Mouse (Mus musculus): ENCODE measurements around the gene Hydin. TPM values are rescaled to one million over a fixed set of nuclear protein-coding genes. Genes with fewer than 3 reads are reported as not detected.
"Not testable (repeated sequence)": the region's sequence is repeated elsewhere in the genome, so short reads cannot be mapped to it uniquely, and the experiment has no call there.

Gene Hydin
- polyA plus RNA-seq, 1 experiment from 2014 or later, result 0.16 TPM

- H3K9ac ChIP-seq, result no peak overlapping the region
- H3K27me3 ChIP-seq (replicated peaks), result no peaks in the 10 kb centered on the region
- no peaks in the 10 kb centered on the region for H3K36me3 ChIP-seq
- H3K4me2 ChIP-seq (replicated peaks), result no peak overlapping the region
- H3K27ac ChIP-seq, result no peak overlapping the region
- H3K4me1 ChIP-seq, result no peaks in the 10 kb centered on the region
- no peak for ATAC-seq (ENCODE audit: low FRiP score, low read depth)
- WGBS, result 96% methylated on average over 1 of the region's 1 CpGs
- no peak overlapping the region for H3K4me3 ChIP-seq
- H3K9me3 ChIP-seq, result 0 out of 2 replicates have a peak, but pooled peaks cover 6% of the 10 kb centered on the region
These were observed 283.6 kb downstream of the Hydin start for GRCm38 (mm10) chr8:110550343-110550742.

GRCm38 (mm10) chr8:110552111-110552510 lies 285.3 kb downstream of the Hydin start:
- H3K4me2 ChIP-seq (replicated peaks); H3K9ac ChIP-seq; H3K4me3 ChIP-seq; H3K27ac ChIP-seq; H3K36me3 ChIP-seq; H3K9me3 ChIP-seq; H3K27me3 ChIP-seq (replicated peaks); H3K4me1 ChIP-seq; ATAC-seq (ENCODE audit: low FRiP score, low read depth): not testable (repeated sequence)

GRCm38 (mm10) chr8:110592641-110593040 lies 325.9 kb downstream of the Hydin start:
- Histone ChIP-seq H3K36me3 (no peaks in the 10 kb centered on the region), H3K9me3 (no peaks in the 10 kb centered on the region), H3K9ac (no peak overlapping the region), H3K27ac (no peak overlapping the region), H3K4me3 (no peak overlapping the region), H3K4me1 (no peaks in the 10 kb centered on the region), H3K27me3 (replicated peaks) (no peaks in the 10 kb centered on the region), H3K4me2 (replicated peaks) (no peak overlapping the region)
- ATAC-seq (ENCODE audit: low FRiP score, low read depth), result no peak
- 81% methylated on average over 9 of the region's 9 CpGs for WGBS

GRCm38 (mm10) chr8:110594164-110594563 lies 327.4 kb downstream of the Hydin start:
- H3K4me3 ChIP-seq, result no peak overlapping the region
- no peaks in the 10 kb centered on the region for H3K9me3 ChIP-seq
- WGBS, result 91% methylated on average over 6 of the region's 6 CpGs
- H3K27me3 ChIP-seq (replicated peaks), result no peaks in the 10 kb centered on the region
- H3K9ac ChIP-seq, result no peak overlapping the region
- no peak for ATAC-seq (ENCODE audit: low FRiP score, low read depth)
- H3K27ac ChIP-seq, result no peak overlapping the region
- no peak overlapping the region for H3K4me2 ChIP-seq (replicated peaks)
- H3K36me3 ChIP-seq, result no peaks in the 10 kb centered on the region
- H3K4me1 ChIP-seq, result no peaks in the 10 kb centered on the region

DNA sequence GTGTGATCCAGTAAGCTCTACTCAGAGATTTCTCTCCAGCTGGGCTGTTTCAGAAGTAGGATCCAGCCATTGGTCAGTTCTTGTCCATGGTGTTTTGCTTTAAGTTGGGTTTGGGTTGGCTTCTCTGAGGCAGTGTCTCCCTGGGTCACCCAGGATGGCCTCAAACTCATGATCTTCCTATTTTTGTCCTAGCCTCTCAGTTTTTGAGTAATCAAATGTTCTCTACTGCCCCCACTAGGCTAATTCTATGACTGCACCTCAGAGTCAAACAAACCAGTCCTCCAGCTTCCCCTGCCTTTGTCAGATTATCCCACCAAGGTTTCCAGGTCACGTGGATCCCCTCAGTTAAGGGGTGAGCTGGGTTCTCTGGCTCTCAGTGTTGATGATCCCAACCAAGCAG lies 337.8 kb downstream of the Hydin start:
- Histone ChIP-seq H3K4me2 (replicated peaks) (no peak overlapping the region), H3K27me3 (replicated peaks) (no peaks in the 10 kb centered on the region), H3K4me1 (no peaks in the 10 kb centered on the region), H3K27ac (no peak overlapping the region), H3K9ac (no peak overlapping the region), H3K4me3 (no peak overlapping the region), H3K9me3 (no peaks in the 10 kb centered on the region), H3K36me3 (no peaks in the 10 kb centered on the region)
- no peak for ATAC-seq (ENCODE audit: low FRiP score, low read depth)
- WGBS, result 0% methylated on average over 1 of the region's 1 CpGs

GRCm38 (mm10) chr8:110605401-110606015 lies 338.7 kb downstream of the Hydin start:
- Histone ChIP-seq H3K4me1 (no peaks in the 10 kb centered on the region), H3K27me3 (replicated peaks) (no peaks in the 10 kb centered on the region), H3K4me3 (no peak overlapping the region), H3K9me3 (no peaks in the 10 kb centered on the region), H3K27ac (no peak overlapping the region), H3K4me2 (replicated peaks) (no peak overlapping the region), H3K36me3 (no peaks in the 10 kb centered on the region), H3K9ac (no peak overlapping the region)
- ATAC-seq (ENCODE audit: low FRiP score, low read depth), result no peak
- WGBS, result 70% methylated on average over 6 of the region's 6 CpGs

DNA sequence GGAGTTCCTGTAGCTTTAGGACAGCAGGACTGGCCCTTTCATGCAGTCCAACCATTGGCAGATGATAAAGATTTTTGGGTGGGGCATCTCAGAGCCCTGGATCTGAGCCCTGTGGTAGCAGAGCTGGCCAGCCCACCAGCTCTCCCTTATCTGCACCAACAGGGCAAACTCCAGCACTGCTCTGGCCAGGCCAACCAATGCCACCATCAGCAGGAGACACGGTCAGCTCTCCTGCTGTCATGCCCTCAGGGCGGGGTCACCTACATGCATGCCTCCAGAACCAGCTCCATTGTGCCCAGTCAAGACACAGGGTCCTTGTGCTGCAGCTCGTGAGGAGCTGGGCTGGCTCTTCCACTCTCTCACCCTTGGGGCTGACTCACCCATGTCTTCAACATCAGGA lies 349.0 kb downstream of the Hydin start:
- Histone ChIP-seq H3K27ac (no peak overlapping the region), H3K9me3 (no peaks in the 10 kb centered on the region), H3K4me1 (peaks cover 15% of the 10 kb centered on the region), H3K9ac (no peak overlapping the region), H3K4me3 (no peak overlapping the region), H3K36me3 (no peaks in the 10 kb centered on the region), H3K4me2 (replicated peaks) (no peak overlapping the region), H3K27me3 (replicated peaks) (0 out of 2 replicates have a peak, but pooled peaks cover 3% of the 10 kb centered on the region)
- WGBS, result 75% methylated on average over 3 of the region's 3 CpGs
- ATAC-seq (ENCODE audit: low FRiP score, low read depth), result no peak

DNA sequence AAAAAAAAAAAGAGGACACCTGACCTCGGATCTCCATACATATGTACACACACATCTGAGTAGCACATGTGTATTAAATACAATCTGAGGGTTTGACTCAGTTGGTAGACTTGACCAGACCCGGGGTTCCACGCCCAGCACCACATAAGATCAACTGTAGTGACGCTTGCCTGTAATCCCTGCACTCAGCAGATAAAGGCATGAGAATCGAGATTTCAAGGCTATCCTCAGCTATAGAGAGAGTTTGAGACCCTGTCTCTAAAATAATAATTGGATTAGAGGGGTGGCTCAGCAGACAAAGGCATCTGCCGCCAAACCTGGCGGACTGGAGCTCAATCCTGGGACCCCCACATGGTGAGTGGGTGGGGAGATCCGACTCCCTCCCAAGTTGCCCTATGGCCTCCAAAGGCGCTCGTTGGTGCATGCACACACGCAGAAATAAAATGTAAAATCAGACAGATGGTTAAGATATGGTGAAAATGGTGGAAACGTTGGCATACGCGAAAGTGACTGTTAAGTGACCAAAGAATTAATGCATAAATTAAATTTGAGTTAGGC lies 351.1 kb downstream of the Hydin start:
- Histone ChIP-seq H3K4me1 (peaks cover 15% of the 10 kb centered on the region), H3K36me3 (no peaks in the 10 kb centered on the region), H3K9me3 (no peaks in the 10 kb centered on the region), H3K9ac (peak overlapping the region; percentile 71; the same call in 1 of the 2 replicates), H3K4me3 (peak overlapping the region; percentile 75), H3K27ac (no peak overlapping the region), H3K27me3 (replicated peaks) (0 out of 2 replicates have a peak, but pooled peaks cover 3% of the 10 kb centered on the region), H3K4me2 (replicated peaks) (peak overlapping the region; percentile 87)
- 25% methylated on average over 14 of the region's 14 CpGs for WGBS
- ATAC-seq (ENCODE audit: low FRiP score, low read depth), result peak; percentile 46

GRCm38 (mm10) chr8:110618391-110619207 lies 351.8 kb downstream of the Hydin start, which contains the start of gene Vac14:
TSS of gene Vac14 (plus strand) at chr8:110618585.
- H3K27me3 ChIP-seq (replicated peaks), result 0 out of 2 replicates have a peak, but pooled peaks cover 3% of the 10 kb centered on the region
- under 1% methylated on average over 67 of the region's 67 CpGs for WGBS
- peak; percentile 97 for ATAC-seq (ENCODE audit: low FRiP score, low read depth)
- H3K4me3 ChIP-seq, result peak within 1 kb of the TSS; percentile 75
- H3K4me1 ChIP-seq, result peaks cover 15% of the 10 kb centered on the region
- no peaks in the 10 kb centered on the region for H3K9me3 ChIP-seq
- peak within 1 kb of the TSS; percentile 87 for H3K4me2 ChIP-seq (replicated peaks)
- H3K9ac ChIP-seq, result peak within 1 kb of the TSS; percentile 71
- H3K27ac ChIP-seq, result no peak within 1 kb of the TSS
- H3K36me3 ChIP-seq, result no peaks in the 10 kb centered on the region

DNA sequence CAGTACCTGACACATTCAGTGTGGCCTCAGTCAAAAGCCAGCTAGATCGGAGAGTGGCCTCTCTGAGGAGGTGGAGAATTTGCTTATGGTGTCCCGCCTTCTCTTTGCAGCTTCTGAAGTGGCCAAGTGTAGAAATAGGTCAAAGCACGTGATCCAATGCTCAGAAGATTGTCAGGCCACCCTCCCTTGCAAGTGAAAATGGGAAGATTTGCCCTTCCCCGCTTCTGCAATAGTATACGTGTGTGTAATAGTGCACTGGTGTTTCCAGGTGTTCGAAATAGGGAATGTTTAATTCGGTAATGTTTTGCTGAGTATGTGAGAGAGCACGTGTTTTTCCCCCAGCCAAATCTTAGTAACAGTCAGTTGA lies 352.4 kb downstream of the Hydin start:
- peak overlapping the region; percentile 71 for H3K9ac ChIP-seq
- WGBS, result 31% methylated on average over 8 of the region's 8 CpGs
- no peaks in the 10 kb centered on the region for H3K9me3 ChIP-seq
- 0 out of 2 replicates have a peak, but pooled peaks cover 3% of the 10 kb centered on the region for H3K27me3 ChIP-seq (replicated peaks)
- H3K36me3 ChIP-seq, result no peaks in the 10 kb centered on the region
- peak overlapping the region; percentile 87 for H3K4me2 ChIP-seq (replicated peaks)
- H3K4me1 ChIP-seq, result peaks cover 15% of the 10 kb centered on the region
- peak overlapping the region; percentile 75 for H3K4me3 ChIP-seq
- no peak overlapping the region for H3K27ac ChIP-seq
- no peak for ATAC-seq (ENCODE audit: low FRiP score, low read depth)

GRCm38 (mm10) chr8:110619919-110620318 lies 353.1 kb downstream of the Hydin start:
- no peak for ATAC-seq (ENCODE audit: low FRiP score, low read depth)
- Histone ChIP-seq H3K27ac (no peak overlapping the region), H3K4me1 (peaks cover 15% of the 10 kb centered on the region), H3K9ac (no peak overlapping the region), H3K9me3 (no peaks in the 10 kb centered on the region), H3K4me2 (replicated peaks) (peak overlapping the region; percentile 87), H3K4me3 (no peak overlapping the region), H3K27me3 (replicated peaks) (0 out of 2 replicates have a peak, but pooled peaks cover 3% of the 10 kb centered on the region), H3K36me3 (no peaks in the 10 kb centered on the region)
- 91% methylated on average over 5 of the region's 5 CpGs for WGBS

DNA sequence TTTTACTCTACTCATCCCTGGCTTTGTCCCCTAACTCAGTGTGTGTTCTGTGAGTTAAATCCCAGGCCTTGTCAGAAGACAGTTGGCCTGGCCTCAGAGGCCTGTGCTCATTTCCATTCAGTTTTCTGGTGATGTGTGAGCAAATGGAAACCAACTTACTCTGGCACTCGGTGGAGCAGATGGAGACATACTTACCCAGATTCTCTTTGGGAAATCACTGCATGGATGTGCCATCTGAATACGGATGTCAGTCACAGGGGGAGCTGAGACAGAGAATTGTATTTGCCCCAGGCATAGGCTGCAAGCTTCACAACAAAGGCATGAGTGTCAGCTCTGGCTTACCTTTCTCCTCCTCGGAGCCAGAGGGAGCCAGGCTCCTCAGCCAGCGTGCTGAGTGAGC lies 359.7 kb downstream of the Hydin start:
- Histone ChIP-seq H3K4me2 (replicated peaks) (no peak overlapping the region), H3K36me3 (no peaks in the 10 kb centered on the region), H3K27me3 (replicated peaks) (no peaks in the 10 kb centered on the region), H3K27ac (no peak overlapping the region), H3K4me1 (no peaks in the 10 kb centered on the region), H3K9ac (no peak overlapping the region), H3K4me3 (no peak overlapping the region), H3K9me3 (no peaks in the 10 kb centered on the region)
- ATAC-seq (ENCODE audit: low FRiP score, low read depth), result no peak
- 87% methylated on average over 4 of the region's 4 CpGs for WGBS

Data from neural tube, embryonic 12.5 days (tissue).